Mouse (Mus musculus) subcutaneous adipose tissue, adult 2 months (tissue): ENCODE data around the gene Btbd35f4. TPM values are rescaled to one million over a fixed set of nuclear protein-coding genes. Genes with fewer than 3 reads are reported as not detected.

Experiments used
- polyA plus RNA-seq: library from polyadenylated mRNA; depleted of rRNA; stranded (reverse); fragments of >200 nt; gene quantifications from 2 replicates; pipeline ENCODE4 v1.2.3, GENCODE M21; 2012; ENCODE audit warnings: low replicate concordance; rRNA removed

Btbd35f4 gene
- not detected in 2 replicates for polyA plus RNA-seq

GRCm38 (mm10) chrX:4800196-4800595 is at the start of gene Btbd35f4:
Btbd35f4 (plus strand) TSS chrX:4800496.

Other genes with a start within 250 kb of the Btbd35f4 start
- not detected in 2 replicates for gene Btbd35f27, start 151.6 kb downstream of the Btbd35f4 start, polyA plus RNA-seq